Comparison of ENCODE assay signal across 8 mouse cellular contexts in genomic region chr5:64193353-64193752, GRCm38 (mm10). TPM values are rescaled to one million over a fixed set of nuclear protein-coding genes. Genes with fewer than 3 reads are reported as not detected.
DNase-seq lines count a peak whose midpoint lies in the region; ATAC-seq and TF ChIP-seq lines count a peak whose summit lies in the region.
"Had no signal": no experiment of that assay in that cellular context is flagged by ENCODE, and none has a peak within 500 bp of the region (broad histone marks: within the 10 kb centered on the region; RNA-seq: fewer than 3 reads in every experiment).

No protein-coding gene starts in this region.

- intact Hi-C loops in gastrocnemius, adult 2 months (cut with DNase I): no loop called here
- intact Hi-C loops in left cerebral cortex, postnatal 36 days (cut with DNase I): no loop called here

- 17% methylated on average over 11 of the region's 11 CpGs for WGBS in kidney, embryonic 15.5 days
- WGBS in limb, embryonic 14.5 days: 31% methylated on average over 11 of the region's 11 CpGs

- TF ChIP-seq POLR2A in limb, embryonic 14.5 days (IDR thresholded peaks at IDR 0.05; ENCODE audit: borderline replicate concordance, extremely low read depth, insufficient read depth, insufficient read length): no peak

- H3K27me3 ChIP-seq in kidney, embryonic 15.5 days: no peaks in the 10 kb centered on the region
- no peaks in the 10 kb centered on the region for H3K27me3 ChIP-seq in limb, embryonic 14.5 days (ENCODE audit: control insufficient read depth, insufficient read depth, low read length)
- H3K27me3 ChIP-seq: midbrain, embryonic 12.5 days had no signal

- 0 out of 2 replicates have a peak, but pooled peaks have one; percentile 59 for ATAC-seq in kidney, embryonic 15.5 days (replicated peaks; ENCODE audit: low FRiP score)
- ATAC-seq in limb, embryonic 14.5 days (ENCODE audit: low FRiP score, low read depth): no peak

- peaks cover 8% of the 10 kb centered on the region; the same call in 1 of the 2 replicates for H3K9me3 ChIP-seq in kidney, embryonic 15.5 days (replicated peaks)
- H3K9me3 ChIP-seq in limb, embryonic 14.5 days (ENCODE audit: control insufficient read depth, low read length): no peaks in the 10 kb centered on the region
- H3K9me3 ChIP-seq: midbrain, embryonic 12.5 days had no signal

- H3K4me3 ChIP-seq in kidney, embryonic 15.5 days (replicated peaks): 0 out of 2 replicates have a peak overlapping the region, but pooled peaks have one; percentile 6
- H3K4me3 ChIP-seq in gastrocnemius, adult 2 months: peak overlapping the region; percentile 58
- no peak overlapping the region for H3K4me3 ChIP-seq in limb, embryonic 14.5 days (replicated peaks; ENCODE audit: low read length)
- H3K4me3 ChIP-seq: midbrain, embryonic 12.5 days had no signal

- TF ChIP-seq CTCF in gastrocnemius, adult 2 months (IDR thresholded peaks at IDR 0.05): no peak

- H3K9ac ChIP-seq in kidney, embryonic 15.5 days: no peak overlapping the region
- no peak overlapping the region for H3K9ac ChIP-seq in limb, embryonic 14.5 days (ENCODE audit: low read depth, low read length, severe bottlenecking)
- H3K9ac ChIP-seq: midbrain, embryonic 12.5 days had no signal

- no peak for DNase-seq in kidney, adult 9 months
- peak; percentile 83 for DNase-seq in gastrocnemius, adult 2 months
- DNase-seq in heart, adult 9 months (ENCODE audit: low spot score in 2 of 2): peak; percentile 32 to 58
- DNase-seq in limb, embryonic 14.5 days (ENCODE audit: low spot score): peak; percentile 25
- DNase-seq in ovary, adult 18-20 months (ENCODE audit: low spot score): no peak
- DNase-seq in left cerebral cortex, postnatal 36 days (ENCODE audit: low spot score in 2 of 2): no peak

- H3K36me3 ChIP-seq in kidney, embryonic 15.5 days: 0 out of 2 replicates have a peak, but pooled peaks cover 7% of the 10 kb centered on the region
- no peaks in the 10 kb centered on the region for H3K36me3 ChIP-seq in limb, embryonic 14.5 days (ENCODE audit: control insufficient read depth, insufficient read depth, low read length)
- H3K36me3 ChIP-seq: midbrain, embryonic 12.5 days had no signal

- peak overlapping the region; percentile 43 for H3K4me2 ChIP-seq in kidney, embryonic 15.5 days
- peak overlapping the region; percentile 21; the same call in 1 of the 2 replicates for H3K4me2 ChIP-seq in limb, embryonic 14.5 days (replicated peaks; ENCODE audit: low read depth, low read length, severe bottlenecking)
- H3K4me2 ChIP-seq: midbrain, embryonic 12.5 days had no signal

- peaks cover 14% of the 10 kb centered on the region for H3K4me1 ChIP-seq in kidney, embryonic 15.5 days
- no peaks in the 10 kb centered on the region for H3K4me1 ChIP-seq in limb, embryonic 14.5 days (ENCODE audit: control insufficient read depth, insufficient read depth, low read length)
- H3K4me1 ChIP-seq: midbrain, embryonic 12.5 days had no signal

- H3K27ac ChIP-seq in kidney, embryonic 15.5 days: no peak overlapping the region
- peak overlapping the region; percentile 91 for H3K27ac ChIP-seq in gastrocnemius, adult 2 months
- no peak overlapping the region for H3K27ac ChIP-seq in limb, embryonic 14.5 days (replicated peaks; ENCODE audit: low read depth, low read length)
- H3K27ac ChIP-seq: midbrain, embryonic 12.5 days had no signal

RNA-seq across cellular contexts. Expression of gene Tbc1d1, which starts 37.2 kb away (rescaled TPM):
- polyA plus RNA-seq in kidney, embryonic 15.5 days (2015; fragmentation: Nextera tagmentation; extraction: Ambion mirVana): 32.0 and 36.3 TPM in 2 replicates
- 10 to 100 TPM; 46.4 to 46.9 TPM for total RNA-seq in gastrocnemius, adult 2 months (2021)
- polyA plus RNA-seq in limb, embryonic 14.5 days (2012; rRNA removed): 22.9 and 25.5 TPM in 2 replicates
- polyA plus RNA-seq in limb, embryonic 14.5 days (2014; fragmentation: Nextera tagmentation; extraction: Ambion mirVana): 23.1 and 25.8 TPM in 2 replicates
- total RNA-seq in left cerebral cortex, postnatal 36 days (2021): 10 to 100 TPM; 15.6 to 19.5 TPM

Comparison
In these comparisons a context has a peak if more than half of its experiments do, and no peak if none do; other contexts are left out.
1. DNase-seq: peak in gastrocnemius, adult 2 months (single experiment), heart, adult 9 months (2 of 2) and limb, embryonic 14.5 days (single experiment); none in kidney, adult 9 months (single experiment), ovary, adult 18-20 months (single experiment) and left cerebral cortex, postnatal 36 days (0 of 2).